Mouse (Mus musculus): ENCODE data around the gene Cfap58. TPM values are rescaled to one million over a fixed set of nuclear protein-coding genes. Genes with fewer than 3 reads are reported as not detected.

Gene Cfap58
- polyA plus RNA-seq, 1 experiment from 2014 or later: not detected

- Histone ChIP-seq H3K4me1 (replicated peaks; ENCODE audit: control insufficient read depth, insufficient read depth, low read length) (peaks cover 6% of the 10 kb centered on the region; the same call in 1 of the 2 replicates), H3K4me3 (ENCODE audit: low read depth, low read length) (peak overlapping the region; percentile 36), H3K9me3 (ENCODE audit: control insufficient read depth, low read length) (no peaks in the 10 kb centered on the region), H3K27me3 (replicated peaks; ENCODE audit: control insufficient read depth, insufficient read depth, low read length) (peaks cover 12% of the 10 kb centered on the region), H3K27ac (ENCODE audit: low read depth) (no peak overlapping the region), H3K4me2 (ENCODE audit: low read length) (peak overlapping the region; percentile 85), H3K9ac (ENCODE audit: low read length) (no peak overlapping the region), H3K36me3 (ENCODE audit: control insufficient read depth, insufficient read depth, low read length) (no peaks in the 10 kb centered on the region)
- DNase-seq (ENCODE audit: low spot score) (no peak), ATAC-seq (replicated peaks; ENCODE audit: low FRiP score, low TSS enrichment, low read depth) (no peak)
- 67% methylated on average over 9 of the region's 9 CpGs for WGBS
Observed at GRCm38 (mm10) chr19:47936938-47937337, 537 bp upstream of the Cfap58 start.

- Histone ChIP-seq H3K9ac (ENCODE audit: low read length) (no peak overlapping the region), H3K27me3 (replicated peaks; ENCODE audit: control insufficient read depth, insufficient read depth, low read length) (peaks cover 12% of the 10 kb centered on the region), H3K9me3 (ENCODE audit: control insufficient read depth, low read length) (no peaks in the 10 kb centered on the region), H3K4me2 (ENCODE audit: low read length) (no peak overlapping the region), H3K4me3 (ENCODE audit: low read depth, low read length) (no peak overlapping the region), H3K27ac (ENCODE audit: low read depth) (no peak overlapping the region), H3K4me1 (replicated peaks; ENCODE audit: control insufficient read depth, insufficient read depth, low read length) (peaks cover 6% of the 10 kb centered on the region; the same call in 1 of the 2 replicates), H3K36me3 (ENCODE audit: control insufficient read depth, insufficient read depth, low read length) (no peaks in the 10 kb centered on the region)
- ATAC-seq (replicated peaks; ENCODE audit: low FRiP score, low TSS enrichment, low read depth) (no peak), DNase-seq (ENCODE audit: low spot score) (no peak)
- 68% methylated on average over 6 of the region's 6 CpGs for WGBS
Observed at GRCm38 (mm10) chr19:47939361-47939760, 1.9 kb downstream of the Cfap58 start.

- Histone ChIP-seq H3K9me3 (ENCODE audit: control insufficient read depth, low read length) (no peaks in the 10 kb centered on the region), H3K4me3 (ENCODE audit: low read depth, low read length) (no peak overlapping the region), H3K27me3 (replicated peaks; ENCODE audit: control insufficient read depth, insufficient read depth, low read length) (no peaks in the 10 kb centered on the region), H3K27ac (ENCODE audit: low read depth) (no peak overlapping the region), H3K36me3 (ENCODE audit: control insufficient read depth, insufficient read depth, low read length) (no peaks in the 10 kb centered on the region), H3K4me1 (replicated peaks; ENCODE audit: control insufficient read depth, insufficient read depth, low read length) (no peaks in the 10 kb centered on the region), H3K4me2 (ENCODE audit: low read length) (peak overlapping the region; percentile 18; the same call in 1 of the 2 replicates), H3K9ac (ENCODE audit: low read length) (no peak overlapping the region)
- 54% methylated on average over 23 of the region's 23 CpGs for WGBS
- ATAC-seq (replicated peaks; ENCODE audit: low FRiP score, low TSS enrichment, low read depth): no peak
- no peak for DNase-seq (ENCODE audit: low spot score)
Observed at GRCm38 (mm10) chr19:47946821-47947465, 9.5 kb downstream of the Cfap58 start.

DNA sequence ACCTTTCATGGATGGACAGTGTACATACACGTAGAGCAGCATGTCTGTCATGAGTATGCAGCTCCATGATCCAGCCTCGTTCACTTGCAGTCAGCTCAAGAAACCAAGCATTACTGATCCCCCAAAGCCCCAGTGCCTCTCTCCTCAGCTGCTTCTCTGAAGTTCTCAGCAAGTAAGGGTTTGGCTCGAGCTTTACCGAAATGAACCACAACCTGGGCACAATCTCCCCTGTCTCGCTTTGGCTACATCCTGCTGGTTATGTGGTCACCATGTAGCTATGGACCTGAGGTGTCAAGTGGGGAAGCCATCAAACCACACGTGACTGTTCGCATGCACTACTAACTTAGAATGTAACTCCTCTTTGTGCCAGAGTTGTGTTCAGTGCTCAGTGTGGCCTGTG, 13.5 kb downstream of the Cfap58 start:
- WGBS: 88% methylated on average over 7 of the region's 7 CpGs
- ATAC-seq (replicated peaks; ENCODE audit: low FRiP score, low TSS enrichment, low read depth) (no peak), DNase-seq (ENCODE audit: low spot score) (no peak)
- H3K36me3 ChIP-seq (ENCODE audit: control insufficient read depth, insufficient read depth, low read length): no peaks in the 10 kb centered on the region
- no peaks in the 10 kb centered on the region for H3K9me3 ChIP-seq (ENCODE audit: control insufficient read depth, low read length)
- no peaks in the 10 kb centered on the region for H3K27me3 ChIP-seq (replicated peaks; ENCODE audit: control insufficient read depth, insufficient read depth, low read length)
- no peak overlapping the region for H3K27ac ChIP-seq (ENCODE audit: low read depth)
- H3K4me1 ChIP-seq (replicated peaks; ENCODE audit: control insufficient read depth, insufficient read depth, low read length): no peaks in the 10 kb centered on the region
- H3K9ac ChIP-seq (ENCODE audit: low read length): no peak overlapping the region
- H3K4me3 ChIP-seq (ENCODE audit: low read depth, low read length): no peak overlapping the region
- H3K4me2 ChIP-seq (ENCODE audit: low read length): no peak overlapping the region

GRCm38 (mm10) chr19:47953169-47953568, 15.7 kb downstream of the Cfap58 start:
- no peak for DNase-seq (ENCODE audit: low spot score)
- Histone ChIP-seq H3K9ac (ENCODE audit: low read length) (no peak overlapping the region), H3K36me3 (ENCODE audit: control insufficient read depth, insufficient read depth, low read length) (no peaks in the 10 kb centered on the region), H3K4me1 (replicated peaks; ENCODE audit: control insufficient read depth, insufficient read depth, low read length) (no peaks in the 10 kb centered on the region), H3K9me3 (ENCODE audit: control insufficient read depth, low read length) (no peaks in the 10 kb centered on the region), H3K4me3 (ENCODE audit: low read depth, low read length) (no peak overlapping the region), H3K27ac (ENCODE audit: low read depth) (no peak overlapping the region), H3K4me2 (ENCODE audit: low read length) (no peak overlapping the region), H3K27me3 (replicated peaks; ENCODE audit: control insufficient read depth, insufficient read depth, low read length) (no peaks in the 10 kb centered on the region)
- ATAC-seq (replicated peaks; ENCODE audit: low FRiP score, low TSS enrichment, low read depth): no peak
- 80% methylated on average over 9 of the region's 9 CpGs for WGBS

DNA sequence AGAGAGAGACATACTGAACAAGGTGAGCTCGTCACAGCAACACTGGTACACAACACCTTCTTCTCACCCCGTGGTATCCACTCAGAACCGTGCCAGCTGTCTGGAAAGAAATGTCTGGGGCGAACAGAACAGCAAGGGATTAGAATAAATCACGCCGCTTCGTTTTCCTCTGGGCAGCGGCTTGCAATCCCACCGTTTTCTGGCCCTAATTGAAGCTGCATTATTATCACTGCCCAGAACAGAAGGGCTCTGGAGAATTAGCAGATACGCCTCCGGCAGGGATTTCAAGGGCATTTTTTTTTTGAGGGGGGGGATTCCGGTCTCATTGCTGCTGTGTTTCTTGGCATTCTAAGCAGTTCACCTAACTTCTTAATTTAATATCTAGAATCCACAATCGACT, 20.7 kb downstream of the Cfap58 start:
- H3K4me2 ChIP-seq (ENCODE audit: low read length): no peak overlapping the region
- no peaks in the 10 kb centered on the region for H3K9me3 ChIP-seq (ENCODE audit: control insufficient read depth, low read length)
- DNase-seq (ENCODE audit: low spot score) (no peak), ATAC-seq (replicated peaks; ENCODE audit: low FRiP score, low TSS enrichment, low read depth) (no peak)
- no peak overlapping the region for H3K27ac ChIP-seq (ENCODE audit: low read depth)
- no peak overlapping the region for H3K9ac ChIP-seq (ENCODE audit: low read length)
- no peaks in the 10 kb centered on the region for H3K27me3 ChIP-seq (replicated peaks; ENCODE audit: control insufficient read depth, insufficient read depth, low read length)
- H3K36me3 ChIP-seq (ENCODE audit: control insufficient read depth, insufficient read depth, low read length): no peaks in the 10 kb centered on the region
- H3K4me3 ChIP-seq (ENCODE audit: low read depth, low read length): no peak overlapping the region
- H3K4me1 ChIP-seq (replicated peaks; ENCODE audit: control insufficient read depth, insufficient read depth, low read length): no peaks in the 10 kb centered on the region
- WGBS: 70% methylated on average over 13 of the region's 13 CpGs

DNA sequence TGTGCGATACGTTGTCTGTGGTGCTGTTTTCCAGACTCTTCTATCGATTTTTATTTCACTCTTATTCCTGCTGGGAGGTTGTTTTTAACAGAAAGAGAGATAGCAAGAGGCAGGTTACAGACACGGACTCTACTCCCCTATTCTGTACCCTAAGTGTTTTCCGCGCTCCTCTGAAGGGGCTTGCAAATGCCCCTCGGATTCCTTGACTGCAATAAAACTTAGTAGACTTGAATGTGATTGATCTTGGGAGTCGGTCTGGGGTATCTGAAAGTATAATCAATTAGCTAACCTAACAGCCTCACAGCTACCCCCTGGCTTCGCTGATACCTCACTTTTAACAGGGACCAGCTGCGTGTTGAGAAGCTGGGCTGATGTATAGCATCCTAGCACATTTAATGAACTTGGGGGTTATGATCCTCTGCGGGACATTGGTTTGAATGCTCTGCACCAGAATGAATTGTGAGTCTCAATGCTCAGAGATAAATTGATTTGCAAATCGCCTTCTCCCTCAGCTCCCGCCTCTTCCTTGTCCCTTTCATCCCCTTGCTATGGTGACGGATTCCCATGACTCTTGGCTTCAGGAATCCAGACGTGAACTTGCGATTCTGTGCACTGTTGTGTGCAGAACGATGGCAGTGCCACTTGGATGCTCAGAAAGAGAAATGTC, 31.7 kb downstream of the Cfap58 start:
- Histone ChIP-seq H3K27ac (ENCODE audit: low read depth) (no peak overlapping the region), H3K9ac (ENCODE audit: low read length) (no peak overlapping the region), H3K36me3 (ENCODE audit: control insufficient read depth, insufficient read depth, low read length) (no peaks in the 10 kb centered on the region), H3K27me3 (replicated peaks; ENCODE audit: control insufficient read depth, insufficient read depth, low read length) (no peaks in the 10 kb centered on the region; the same call in 1 of the 2 replicates), H3K4me1 (replicated peaks; ENCODE audit: control insufficient read depth, insufficient read depth, low read length) (no peaks in the 10 kb centered on the region), H3K9me3 (ENCODE audit: control insufficient read depth, low read length) (no peaks in the 10 kb centered on the region), H3K4me3 (ENCODE audit: low read depth, low read length) (no peak overlapping the region), H3K4me2 (ENCODE audit: low read length) (no peak overlapping the region)
- ATAC-seq (replicated peaks; ENCODE audit: low FRiP score, low TSS enrichment, low read depth) (no peak), DNase-seq (ENCODE audit: low spot score) (no peak)
- 57% methylated on average over 17 of the region's 17 CpGs for WGBS

DNA sequence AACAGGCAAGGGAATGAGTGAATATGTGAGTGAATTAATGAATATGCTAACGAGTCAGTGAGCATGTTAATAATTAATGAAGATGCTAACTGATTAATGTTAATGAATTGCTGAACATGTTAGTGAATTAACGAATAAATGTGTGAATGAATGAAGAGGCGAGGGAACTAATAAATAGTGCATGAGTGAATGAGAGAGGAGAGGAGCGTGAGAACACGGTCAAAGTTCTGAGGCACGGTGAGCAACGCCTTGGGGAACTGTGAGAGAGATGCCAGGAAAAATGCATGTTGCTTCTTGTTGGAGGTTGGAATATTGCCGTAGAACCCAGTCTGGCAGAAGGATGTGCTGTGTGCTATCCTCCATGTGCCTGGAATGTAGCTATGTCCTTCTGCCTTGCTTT, 33.6 kb downstream of the Cfap58 start:
- Histone ChIP-seq H3K9ac (ENCODE audit: low read length) (no peak overlapping the region), H3K4me1 (replicated peaks; ENCODE audit: control insufficient read depth, insufficient read depth, low read length) (no peaks in the 10 kb centered on the region), H3K36me3 (ENCODE audit: control insufficient read depth, insufficient read depth, low read length) (no peaks in the 10 kb centered on the region), H3K27ac (ENCODE audit: low read depth) (no peak overlapping the region), H3K4me2 (ENCODE audit: low read length) (no peak overlapping the region), H3K9me3 (ENCODE audit: control insufficient read depth, low read length) (no peaks in the 10 kb centered on the region), H3K27me3 (replicated peaks; ENCODE audit: control insufficient read depth, insufficient read depth, low read length) (no peaks in the 10 kb centered on the region; the same call in 1 of the 2 replicates), H3K4me3 (ENCODE audit: low read depth, low read length) (no peak overlapping the region)
- 87% methylated on average over 8 of the region's 8 CpGs for WGBS
- DNase-seq (ENCODE audit: low spot score) (no peak), ATAC-seq (replicated peaks; ENCODE audit: low FRiP score, low TSS enrichment, low read depth) (no peak)
